Mouse (Mus musculus) cerebellum, adult 18-20 months (tissue): ENCODE data around the gene Pacsin2.
"Not testable (repeated sequence)": the region's sequence is repeated elsewhere in the genome, so short reads cannot be mapped to it uniquely, and the experiment has no call there.

Experiments used
- DNase-seq, 2 experiments: peaks; one replicate each; pipeline ENCODE4 v3.0.0; 2021

Pacsin2 gene

DNA sequence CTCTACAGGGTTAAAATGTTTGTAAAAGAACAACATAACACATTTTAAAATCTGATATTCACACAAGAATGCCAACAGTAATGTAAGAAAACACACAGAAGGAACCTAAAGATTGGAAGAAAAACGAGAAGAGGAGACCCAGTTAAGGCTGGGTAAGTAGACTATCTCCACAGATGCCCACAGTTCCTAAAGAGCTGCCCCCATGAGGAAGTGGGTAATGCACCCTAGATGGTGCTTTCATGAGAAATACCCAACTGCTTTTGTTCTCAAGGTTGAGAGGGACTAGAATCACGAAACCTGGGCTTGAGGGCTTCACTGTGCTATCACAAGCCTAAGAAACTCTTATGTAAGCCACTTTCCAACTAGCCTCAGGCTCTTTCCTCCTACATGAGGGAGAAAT is 44.8 kb downstream of the Pacsin2 start:
- no peak for DNase-seq

DNA sequence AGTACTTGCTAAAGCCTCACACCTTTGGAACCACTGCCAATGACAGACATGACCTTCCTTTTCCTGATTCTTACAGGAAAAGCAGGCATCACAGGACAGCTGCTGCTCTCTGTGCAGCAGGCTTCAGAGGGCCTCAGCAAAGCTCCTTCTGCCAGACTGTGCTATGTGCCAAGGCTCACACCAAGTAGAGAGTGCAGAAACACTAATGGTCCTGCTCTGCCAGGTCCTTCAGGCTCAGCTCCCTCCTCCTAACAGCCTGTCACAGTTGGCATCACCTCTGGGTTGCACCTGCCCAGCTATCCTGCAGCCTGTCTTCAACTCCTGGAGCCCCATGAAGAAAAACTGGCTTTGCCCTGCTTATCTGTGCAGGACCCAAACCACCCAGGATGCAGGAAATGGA is 45.7 kb downstream of the Pacsin2 start:
- no peak for DNase-seq

DNA sequence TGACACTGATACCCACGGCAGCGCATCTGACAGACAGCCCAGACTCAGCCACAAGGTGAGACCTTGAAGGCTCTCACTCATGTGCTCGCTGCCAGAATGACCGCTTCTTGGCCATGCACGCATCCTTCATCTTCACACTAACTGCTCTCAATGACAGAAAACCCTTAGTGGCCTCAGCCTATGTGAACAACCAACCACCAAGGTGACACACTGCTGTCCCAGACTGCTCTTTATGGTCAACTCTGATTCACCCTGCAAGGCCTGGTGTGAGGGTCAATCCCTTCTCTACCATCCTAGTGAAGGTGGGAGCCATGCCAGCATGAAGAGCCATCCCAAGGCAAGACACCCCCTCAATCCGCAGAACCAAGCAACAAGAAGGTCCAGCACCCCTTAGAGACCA is 46.5 kb downstream of the Pacsin2 start:
- no peak for DNase-seq

DNA sequence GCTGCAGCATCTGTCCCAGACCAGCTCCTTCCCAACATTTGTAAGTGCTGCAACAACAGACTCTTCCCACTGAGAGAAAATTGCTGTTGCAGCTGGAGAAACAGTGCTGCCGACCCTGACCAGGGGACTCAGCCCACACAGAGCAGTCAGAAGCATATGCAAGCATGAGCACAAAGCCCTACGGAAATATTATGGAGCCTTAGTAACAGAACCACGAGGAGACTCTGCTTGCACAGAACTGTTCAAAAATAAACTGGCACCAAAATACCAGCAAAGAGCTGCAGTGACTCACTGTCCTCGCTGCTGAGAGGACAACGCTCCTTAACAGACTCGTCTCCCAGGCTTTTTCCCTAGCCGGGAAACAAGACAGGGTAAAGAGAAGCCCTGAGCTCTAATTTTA is 47.0 kb downstream of the Pacsin2 start:
- no peak for DNase-seq

DNA sequence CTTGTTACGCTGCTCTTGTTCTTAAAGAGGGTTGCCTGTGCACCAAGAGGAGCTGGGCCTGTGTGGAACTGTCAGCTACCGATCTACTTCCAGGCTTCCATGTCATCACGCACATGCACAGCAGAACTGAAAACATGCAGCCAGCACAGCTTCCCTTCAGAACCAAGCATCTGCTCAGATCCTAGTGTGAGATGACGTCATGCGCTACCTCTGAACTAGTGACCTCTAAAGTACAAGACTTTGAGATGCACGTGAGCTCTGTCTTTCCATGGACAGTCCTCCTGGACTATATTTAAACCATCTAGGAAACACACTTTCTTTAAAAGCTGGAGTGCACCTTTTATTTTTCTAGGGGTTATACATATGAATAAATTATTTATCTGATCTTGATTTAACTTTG is 49.0 kb downstream of the Pacsin2 start:
- no peak for DNase-seq

DNA sequence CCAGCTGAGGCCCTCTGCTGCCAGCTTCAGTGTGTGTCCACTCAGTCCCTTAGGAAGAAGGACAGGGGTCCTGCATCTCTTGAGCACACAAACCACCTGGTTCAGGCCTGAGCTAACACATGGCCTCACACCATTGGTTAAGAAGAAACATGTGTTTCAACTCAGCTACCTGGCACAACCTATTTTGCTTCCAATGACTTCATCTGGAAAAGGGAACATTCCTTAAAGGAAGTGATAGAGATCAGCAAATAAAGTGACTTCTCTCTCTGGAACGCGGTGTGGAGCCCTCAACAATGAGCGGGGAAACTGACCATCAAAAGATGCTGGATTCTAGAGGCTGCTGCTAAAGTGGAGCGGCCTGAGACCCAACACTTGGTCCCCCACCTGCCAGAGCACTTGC is 52.8 kb downstream of the Pacsin2 start:
- no peak for DNase-seq

DNA sequence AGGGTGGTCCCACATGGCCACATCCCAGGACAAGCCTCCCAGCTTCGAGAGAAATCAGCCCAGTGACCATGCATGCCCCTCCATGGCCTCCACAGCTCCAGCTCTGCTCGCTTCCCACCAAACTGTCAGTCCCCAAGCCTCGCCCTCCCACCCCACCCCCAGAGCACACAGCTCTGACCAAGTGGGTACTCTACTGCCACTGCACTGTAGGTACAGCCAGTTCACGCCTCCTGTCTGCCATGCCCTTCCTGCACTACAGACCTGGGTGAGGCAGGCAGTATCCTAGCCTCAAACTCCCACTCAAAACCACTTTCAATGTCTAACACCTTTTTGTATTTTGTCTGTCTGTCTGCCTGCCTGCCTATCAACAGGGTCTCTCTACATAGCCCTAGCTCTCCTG is 53.7 kb downstream of the Pacsin2 start:
- DNase-seq: no peak

DNA sequence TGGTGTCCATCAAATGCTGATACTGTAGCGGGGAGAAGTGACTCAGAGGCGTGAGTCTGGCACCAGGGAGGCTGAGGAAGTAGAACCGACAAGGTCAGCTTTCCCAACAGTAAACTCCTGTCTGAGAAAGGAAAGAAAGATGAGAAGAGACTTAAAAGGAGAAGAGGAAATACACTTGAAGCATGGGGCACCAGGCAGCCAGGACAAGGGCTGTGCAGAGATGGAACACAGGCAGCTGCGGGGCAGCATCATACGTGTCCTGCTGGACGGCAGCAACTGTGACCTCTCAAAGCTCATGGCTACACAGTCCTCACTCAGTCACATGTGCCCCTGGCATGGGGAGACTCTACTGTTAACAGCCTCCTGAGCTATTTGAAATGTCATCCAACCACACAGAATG is 54.1 kb downstream of the Pacsin2 start:
- no peak for DNase-seq

DNA sequence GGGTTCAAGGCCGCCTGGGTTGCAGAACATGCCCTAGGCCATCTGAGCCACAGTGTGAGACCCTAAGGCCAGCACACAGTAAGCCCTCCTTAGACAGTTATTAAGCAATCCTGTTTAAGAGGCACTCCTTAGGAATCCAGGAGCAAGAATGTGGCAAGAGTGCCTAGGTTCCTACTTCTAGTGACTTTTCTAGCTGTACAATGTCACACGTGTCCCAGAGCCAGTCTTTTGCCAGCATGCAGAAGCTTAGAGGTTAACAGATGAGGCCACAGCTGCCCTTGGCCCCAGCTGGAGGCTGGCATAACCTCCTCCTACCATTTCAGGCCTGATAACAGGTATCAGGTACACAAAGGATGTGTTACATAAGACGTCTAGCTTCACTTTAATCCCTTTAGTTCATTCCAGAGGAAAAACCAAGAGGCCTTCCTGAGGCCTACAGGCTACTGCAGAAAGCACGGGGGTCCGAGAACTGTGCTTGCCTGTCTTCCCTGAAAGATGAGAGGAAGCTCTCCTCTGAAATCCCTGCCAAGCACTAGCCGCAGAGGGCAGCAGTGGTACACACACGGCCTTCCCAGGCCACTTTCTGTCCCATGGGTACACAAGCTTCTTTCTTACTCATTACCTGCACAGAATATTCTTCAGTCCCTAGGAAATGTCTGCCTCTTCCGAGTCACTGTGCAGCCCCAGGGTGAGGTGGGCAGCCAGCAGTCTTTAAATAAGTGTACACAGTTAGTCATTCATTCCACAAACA is 55.5 kb downstream of the Pacsin2 start:
- DNase-seq: no peak

DNA sequence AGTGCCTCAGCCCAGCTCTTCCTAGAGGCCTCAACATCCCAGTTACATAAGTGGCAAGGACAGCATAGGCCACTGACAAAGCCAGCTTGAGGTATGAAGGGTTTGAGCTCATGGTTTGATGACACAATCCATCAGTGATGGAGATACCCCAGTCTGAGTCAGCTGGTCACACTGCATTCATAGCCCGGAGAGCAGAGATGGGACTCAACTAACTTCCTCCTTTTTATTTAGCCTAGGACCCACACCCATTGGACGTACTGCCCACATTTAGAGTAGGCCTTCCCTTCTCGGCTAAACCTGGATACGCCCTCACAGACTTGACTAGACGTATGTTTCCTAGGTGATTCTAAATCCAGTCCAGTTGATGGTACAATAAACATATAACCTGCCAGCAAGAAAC is 56.2 kb downstream of the Pacsin2 start:
- no peak for DNase-seq

DNA sequence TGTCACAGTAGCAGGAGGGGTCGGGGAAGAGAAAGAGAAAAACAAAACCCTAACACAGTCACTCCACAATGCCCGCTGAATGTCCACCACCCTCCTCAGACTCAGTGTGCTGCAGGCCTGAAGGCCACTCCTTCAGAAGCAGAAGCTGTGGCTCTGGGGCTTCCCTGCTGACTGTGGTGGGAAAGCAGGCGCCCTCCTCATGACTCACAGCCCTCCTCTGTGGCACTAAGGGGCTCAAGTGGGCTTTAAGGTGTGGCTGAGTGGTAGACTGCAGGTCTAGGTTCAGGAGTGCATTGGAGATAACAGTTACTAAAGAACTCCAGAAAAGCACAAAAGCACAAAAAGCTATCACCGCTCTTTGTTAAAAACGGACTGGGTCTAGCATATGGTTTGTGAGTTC is 56.9 kb downstream of the Pacsin2 start:
- DNase-seq: no peak

DNA sequence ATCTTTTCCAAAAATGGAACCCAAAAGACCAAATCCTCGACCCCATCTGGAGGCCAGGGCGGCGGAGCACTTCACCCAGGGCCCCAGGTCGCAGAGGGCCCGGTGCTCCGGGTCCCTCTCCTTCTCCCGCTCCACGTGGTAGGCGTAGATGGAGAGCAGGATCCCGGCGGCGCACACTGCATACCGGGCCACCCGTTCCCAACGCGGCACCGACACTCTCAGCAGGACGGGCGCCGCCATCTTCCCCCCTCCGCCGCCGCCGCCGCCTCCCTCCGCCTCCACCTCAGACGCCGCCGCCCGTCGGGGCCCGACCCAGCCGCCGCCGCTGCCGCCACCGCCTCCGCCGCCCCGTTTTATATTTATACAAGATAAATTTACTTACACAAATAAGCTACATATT is 58.5 kb downstream of the Pacsin2 start:
- not testable (repeated sequence) for DNase-seq

DNA sequence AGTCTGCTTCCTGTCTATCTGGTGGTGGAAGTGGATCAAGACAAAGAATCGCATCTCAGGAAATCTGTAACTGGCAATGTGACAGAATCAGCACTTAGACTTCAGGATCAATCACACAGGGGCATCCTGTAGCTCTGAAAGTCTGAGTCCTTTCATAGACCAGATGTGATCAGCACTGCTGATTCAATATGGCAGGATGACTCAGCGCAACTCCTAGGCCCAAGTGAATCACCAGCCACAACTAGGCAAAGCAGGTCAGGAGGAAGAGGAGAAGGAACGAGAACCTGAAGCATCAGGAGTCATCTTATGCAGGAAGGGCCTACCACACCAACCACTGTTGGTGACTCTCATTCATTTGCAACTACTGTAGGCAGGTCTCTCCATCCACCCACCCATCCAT is 60.4 kb downstream of the Pacsin2 start:
- DNase-seq: no peak

DNA sequence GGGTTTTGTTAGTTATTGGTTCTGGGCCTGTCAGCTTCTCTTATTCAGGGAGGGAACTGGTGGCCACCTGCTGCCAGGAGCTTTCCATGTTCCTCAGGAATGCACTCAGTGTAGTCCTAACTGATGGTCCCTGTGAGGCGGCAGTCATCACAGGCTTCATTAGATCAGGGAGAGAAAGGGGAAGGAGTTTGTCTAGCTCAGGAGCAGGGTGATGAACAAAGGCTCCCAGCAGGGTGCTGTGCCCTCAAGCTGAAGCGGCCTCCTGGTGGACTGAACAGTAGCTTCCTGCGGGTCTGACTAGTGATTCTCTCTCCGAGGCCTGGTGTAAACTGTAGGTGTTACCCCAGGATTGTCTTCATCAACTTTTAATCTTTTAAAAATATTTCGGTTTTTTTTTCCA is 61.4 kb downstream of the Pacsin2 start:
- DNase-seq: no peak

DNA sequence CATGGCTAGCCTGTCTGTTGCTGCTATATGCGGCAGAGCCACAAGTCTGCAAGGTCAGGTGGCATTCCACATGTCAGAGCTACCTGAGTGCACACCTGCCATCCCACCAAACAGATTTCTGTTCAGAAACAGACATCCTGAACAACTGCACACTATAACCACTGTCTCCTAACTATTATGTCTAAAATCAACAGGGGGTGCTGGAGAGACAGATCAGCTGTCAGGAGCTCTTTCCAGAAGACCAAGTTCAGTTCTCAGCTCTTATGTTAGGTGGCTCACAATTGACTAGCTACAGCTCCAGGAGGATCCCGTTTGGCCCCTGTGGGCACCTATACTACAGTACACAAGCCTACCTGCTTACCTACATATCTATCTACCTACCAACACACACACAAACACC is 71.7 kb downstream of the Pacsin2 start:
- DNase-seq: no peak

DNA sequence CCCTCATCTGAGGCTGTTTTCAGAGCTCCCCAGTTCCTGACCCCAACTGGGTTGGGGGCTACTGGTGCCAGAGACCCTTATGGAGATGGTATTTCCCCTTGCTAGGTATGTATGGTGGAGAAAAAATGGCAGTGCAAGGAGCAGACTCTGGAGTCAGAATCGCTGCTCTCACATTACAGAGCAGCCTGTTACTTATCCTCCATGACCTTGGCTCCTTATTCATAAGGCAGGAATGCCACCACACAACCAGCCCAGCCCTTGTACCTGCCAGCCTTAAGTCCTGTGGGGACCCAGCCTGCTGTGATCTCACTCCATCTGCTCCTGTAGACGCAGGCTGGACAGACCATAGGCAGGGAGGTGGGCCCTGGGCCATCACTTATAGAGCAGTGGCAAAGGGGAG is 76.5 kb downstream of the Pacsin2 start:
- DNase-seq: no peak

DNA sequence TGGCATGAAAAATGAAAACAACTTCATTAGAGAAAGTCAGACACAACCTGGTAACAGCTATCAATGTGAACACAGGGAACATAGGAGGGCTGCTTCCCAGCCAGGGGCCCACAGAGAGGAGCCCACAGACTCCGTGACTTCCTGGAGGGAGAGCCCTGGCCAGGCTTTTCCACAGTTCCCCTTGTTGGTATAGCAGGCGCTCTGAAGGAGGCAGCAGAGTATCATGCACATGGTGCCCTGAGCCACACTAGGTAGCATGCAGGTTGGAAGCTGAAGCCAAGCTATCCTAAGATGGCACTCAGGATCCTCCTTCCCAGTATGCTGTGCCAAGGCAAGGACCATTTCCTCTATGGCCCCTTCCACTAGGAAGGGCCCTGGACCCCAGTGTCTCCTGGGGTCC is 80.8 kb downstream of the Pacsin2 start:
- DNase-seq: no peak

DNA sequence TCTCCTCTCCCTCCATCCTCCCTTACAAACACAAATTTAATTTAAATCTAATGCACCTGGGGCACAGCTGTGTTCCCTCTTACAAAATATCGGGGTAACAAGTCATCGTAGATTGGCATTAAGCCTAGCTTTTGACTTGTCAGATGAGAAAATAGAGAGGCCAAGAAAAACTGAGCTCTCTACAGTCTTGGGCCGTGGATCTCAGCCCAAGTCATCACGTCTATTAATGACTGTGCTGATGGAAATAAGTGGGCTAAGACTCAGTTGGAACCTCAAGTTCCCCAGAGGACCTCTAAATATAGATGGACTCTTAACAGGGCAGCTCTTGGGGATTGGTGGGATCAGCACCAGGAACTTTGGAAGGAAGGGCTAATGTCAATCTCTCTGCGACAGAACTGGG is 81.3 kb downstream of the Pacsin2 start:
- no peak for DNase-seq

DNA sequence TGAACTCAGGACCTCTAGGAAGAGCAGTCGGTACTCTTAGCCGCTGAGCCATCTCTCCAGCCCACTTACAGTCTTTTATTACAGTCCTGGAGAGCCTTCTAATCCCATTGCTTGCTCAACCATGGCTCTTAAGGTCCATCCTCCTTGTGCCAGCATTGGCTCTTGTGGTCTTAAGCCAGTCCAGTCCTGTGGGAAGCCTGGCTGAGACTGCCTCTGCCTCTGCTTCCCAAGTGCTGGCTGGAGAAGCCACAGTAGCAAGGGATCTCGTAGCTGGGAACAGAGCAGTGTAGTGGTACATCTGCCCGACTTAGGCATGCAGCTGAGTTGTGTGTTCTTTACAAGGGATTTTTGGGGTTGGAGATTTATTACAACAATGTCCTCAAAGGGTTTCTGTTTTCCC is 81.9 kb downstream of the Pacsin2 start:
- no peak for DNase-seq

DNA sequence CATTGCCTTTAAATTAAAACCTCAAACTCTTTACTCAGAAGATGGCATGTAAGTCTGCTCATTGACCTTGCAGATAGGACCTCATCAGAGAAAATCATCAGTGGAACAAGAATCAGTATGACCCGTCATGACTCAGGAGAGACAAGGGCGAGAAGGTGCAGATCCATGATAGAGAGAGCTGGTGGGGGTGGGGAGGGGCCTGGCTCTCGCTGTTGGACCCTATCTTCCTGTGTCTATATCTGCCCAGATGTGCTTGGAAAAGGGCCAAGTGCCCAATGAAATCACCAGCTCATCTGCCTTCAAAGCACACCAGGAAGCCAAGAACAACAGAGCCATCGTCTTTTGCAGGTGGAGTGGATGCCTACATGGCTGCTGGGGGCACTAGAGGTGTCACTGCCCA is 87.3 kb downstream of the Pacsin2 start:
- no peak for DNase-seq

DNA sequence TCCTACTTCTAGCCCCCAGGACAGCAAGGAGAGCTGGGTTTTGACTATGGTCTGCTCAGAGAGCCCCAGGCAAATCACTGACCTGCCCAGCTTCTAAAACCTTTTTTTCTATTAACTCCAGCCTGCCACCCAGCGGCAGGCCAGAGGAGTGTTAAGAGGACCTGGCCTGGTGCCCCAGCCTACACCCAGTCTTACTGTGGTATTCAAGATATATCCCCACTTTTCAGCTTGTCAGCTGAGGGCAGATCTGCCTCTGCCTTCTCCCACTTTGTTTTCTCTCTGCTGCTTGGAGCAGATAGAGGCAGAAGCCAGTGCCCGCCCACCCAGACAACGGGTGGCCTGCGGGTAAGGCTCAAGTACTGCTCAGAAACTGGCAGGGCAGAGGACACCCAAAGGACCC is 89.3 kb downstream of the Pacsin2 start:
- peak; percentile 39 to 40 for DNase-seq

DNA sequence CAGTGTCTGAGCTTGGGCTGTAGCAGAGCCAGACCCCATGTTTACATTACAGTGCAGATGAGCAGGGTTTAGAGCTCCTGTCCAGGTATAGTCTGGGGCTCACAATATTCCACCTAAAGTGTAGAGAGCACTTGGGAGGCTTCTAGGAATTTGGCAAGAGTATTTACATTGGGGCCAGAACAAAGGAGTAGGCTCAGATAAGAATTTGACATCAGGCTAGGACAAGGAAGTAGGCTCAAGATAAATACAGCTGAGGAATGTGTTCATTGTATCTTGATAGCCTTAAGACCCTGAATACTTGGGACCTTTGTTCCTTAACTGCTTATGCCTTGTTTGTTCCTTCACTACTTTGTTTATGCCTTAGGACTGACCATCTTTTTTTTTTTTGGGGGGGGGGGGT is 90.3 kb downstream of the Pacsin2 start:
- DNase-seq: no peak

DNA sequence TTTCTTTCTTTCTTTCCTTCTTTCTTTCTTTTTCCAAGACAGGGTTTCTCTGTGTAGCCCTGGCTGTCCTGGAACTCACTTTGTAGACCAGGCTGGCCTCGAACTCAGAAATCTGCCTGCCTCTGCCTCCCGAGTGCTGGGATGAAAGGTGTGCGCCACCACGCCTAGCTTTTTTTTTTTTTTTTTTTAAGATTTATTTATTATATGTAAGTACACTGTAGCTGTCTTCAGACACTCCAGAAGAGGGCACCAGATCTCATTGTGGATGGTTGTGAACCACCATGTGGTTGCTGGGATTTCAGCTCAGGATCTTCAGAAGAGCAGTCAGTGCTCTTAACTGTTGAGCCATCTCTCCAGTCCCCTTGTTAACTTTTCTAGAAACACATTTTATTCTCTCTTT is 95.7 kb downstream of the Pacsin2 start:
- not testable (repeated sequence) for DNase-seq

DNA sequence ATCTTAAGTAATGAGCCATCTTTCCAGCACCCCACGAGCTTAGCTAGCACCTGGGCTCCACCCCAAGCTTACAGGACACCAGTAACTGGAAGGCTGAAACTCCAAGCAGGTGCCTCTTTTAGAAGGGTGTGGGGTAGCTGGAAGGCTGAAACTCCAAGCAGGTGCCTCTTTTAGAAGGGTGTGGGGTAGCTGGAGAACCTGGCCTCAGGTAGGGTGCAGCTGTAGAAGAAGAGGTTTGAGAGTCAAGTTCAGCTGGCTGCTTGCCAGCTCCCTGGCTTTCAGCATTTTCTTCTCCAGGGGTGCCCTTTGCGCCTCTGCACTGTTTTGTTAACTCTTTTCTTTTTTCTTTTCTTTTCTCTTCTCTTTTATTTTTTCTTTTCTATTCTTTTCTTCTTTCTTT is 96.1 kb downstream of the Pacsin2 start:
- no peak for DNase-seq

DNA sequence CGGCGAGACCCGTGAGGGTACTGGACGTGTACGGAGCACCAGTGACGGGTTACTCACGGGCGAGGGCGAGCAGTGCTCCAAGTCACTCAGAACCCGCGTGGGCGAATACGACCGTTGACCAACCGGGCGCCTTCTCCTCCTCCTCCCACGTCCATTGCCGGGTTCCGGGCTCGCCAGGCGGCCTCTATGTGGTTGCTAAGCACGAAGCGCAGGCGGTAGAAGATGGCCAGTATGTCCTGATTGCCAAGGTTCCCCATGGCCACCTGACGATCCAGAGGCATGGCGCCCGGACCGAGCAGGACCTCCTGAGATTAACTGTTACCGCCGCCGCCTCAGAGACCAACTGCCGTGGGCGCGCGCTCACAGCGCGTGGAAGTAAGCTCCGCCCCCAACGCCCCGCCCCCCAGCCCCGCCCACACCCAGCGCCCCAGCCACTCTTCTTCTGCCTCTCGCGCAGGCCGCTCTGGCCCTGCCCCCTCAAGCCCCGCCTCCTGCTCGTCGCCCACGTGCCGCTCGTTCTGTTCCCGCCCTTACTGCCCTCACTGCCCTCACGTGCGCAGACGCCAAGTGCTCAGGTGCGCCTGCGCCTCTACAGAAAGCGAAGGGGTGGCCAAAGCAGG is 97.4 kb downstream of the Pacsin2 start:
- DNase-seq: peak; percentile 44 to 47
